8 mouse cellular contexts compared by ENCODE assay signal in genomic region chr10:127513501-127514091, GRCm38 (mm10). TPM values are rescaled to one million over a fixed set of nuclear protein-coding genes. Genes with fewer than 3 reads are reported as not detected.
DNase-seq lines count a peak whose midpoint lies in the region; ATAC-seq and TF ChIP-seq lines count a peak whose summit lies in the region.

No protein-coding gene starts in this region.

- no peak for TF ChIP-seq POLR2A in brain, embryonic 14.5 days (IDR thresholded peaks at IDR 0.05; ENCODE audit: borderline replicate concordance, extremely low read depth, insufficient read depth, insufficient read length, poor library complexity, severe bottlenecking)

- no peak for DNase-seq in heart, adult 9 months (ENCODE audit: low spot score in 2 of 2)
- DNase-seq in brain, embryonic 14.5 days (ENCODE audit: low read depth): peak; percentile 89
- DNase-seq in intestine, embryonic 14.5 days (ENCODE audit: low spot score): no peak
- DNase-seq in neural tube, embryonic 10.5 days (ENCODE audit: extremely low spot score, low spot score): peak; percentile 59
- no peak for DNase-seq in layer of hippocampus, adult 8-10 months (ENCODE audit: low spot score in 2 of 2)
- DNase-seq in layer of hippocampus, postnatal 25 days (ENCODE audit: extremely low spot score in 1 of 2, low spot score in 1 of 2): no peak
- no peak for DNase-seq in adrenal gland, postnatal 10 days

- H3K27ac ChIP-seq in heart, embryonic 12.5 days (ENCODE audit: poor library complexity, severe bottlenecking): no peak overlapping the region
- no peak overlapping the region for H3K27ac ChIP-seq in intestine, embryonic 14.5 days (ENCODE audit: low read depth)

- H3K4me3 ChIP-seq in heart, embryonic 12.5 days: peak overlapping the region; percentile 23
- peak overlapping the region; percentile 23; the same call in 1 of the 2 replicates for H3K4me3 ChIP-seq in intestine, embryonic 14.5 days (ENCODE audit: low read depth, low read length)

- TF ChIP-seq CTCF in brain, embryonic 14.5 days (IDR thresholded peaks at IDR 0.05; ENCODE audit: borderline replicate concordance, extremely low read depth, insufficient read depth, insufficient read length): no peak

- 0 out of 2 replicates have a peak, but pooled peaks have one; percentile 27 for ATAC-seq in heart, embryonic 12.5 days (ENCODE audit: insufficient number of reproducible peaks, low FRiP score)
- ATAC-seq in intestine, embryonic 14.5 days (replicated peaks; ENCODE audit: low FRiP score, low TSS enrichment, low read depth): no peak

- peak overlapping the region; percentile 19; the same call in 1 of the 2 replicates for H3K9ac ChIP-seq in heart, embryonic 12.5 days
- H3K9ac ChIP-seq in intestine, embryonic 14.5 days (ENCODE audit: low read length): no peak overlapping the region

- H3K27me3 ChIP-seq in heart, embryonic 12.5 days (replicated peaks): peaks cover 88% of the 10 kb centered on the region
- H3K27me3 ChIP-seq in intestine, embryonic 14.5 days (replicated peaks; ENCODE audit: control insufficient read depth, insufficient read depth, low read length): peaks cover 75% of the 10 kb centered on the region

- under 1% methylated on average over 16 of the region's 16 CpGs for WGBS in heart, embryonic 12.5 days
- WGBS in intestine, embryonic 14.5 days: 3% methylated on average over 16 of the region's 16 CpGs

- H3K9me3 ChIP-seq in heart, embryonic 12.5 days (replicated peaks): no peaks in the 10 kb centered on the region
- H3K9me3 ChIP-seq in intestine, embryonic 14.5 days (ENCODE audit: control insufficient read depth, low read length): no peaks in the 10 kb centered on the region

- H3K36me3 ChIP-seq in heart, embryonic 12.5 days: peaks cover 16% of the 10 kb centered on the region
- H3K36me3 ChIP-seq in intestine, embryonic 14.5 days (ENCODE audit: control insufficient read depth, insufficient read depth, low read length): peaks cover 16% of the 10 kb centered on the region

- peaks cover 69% of the 10 kb centered on the region for H3K4me1 ChIP-seq in heart, embryonic 12.5 days (replicated peaks)
- H3K4me1 ChIP-seq in intestine, embryonic 14.5 days (replicated peaks; ENCODE audit: control insufficient read depth, insufficient read depth, low read length): peaks cover 40% of the 10 kb centered on the region

- H3K4me2 ChIP-seq in heart, embryonic 12.5 days: peak overlapping the region; percentile 84
- H3K4me2 ChIP-seq in intestine, embryonic 14.5 days (ENCODE audit: low read length): peak overlapping the region; percentile 93

RNA-seq across cellular contexts. Expression of gene Ndufa4l2, which starts 1.2 kb away (rescaled TPM):
- polyA plus RNA-seq in heart, embryonic 12.5 days (2016; fragmentation: Nextera tagmentation; extraction: Ambion mirVana): 19.5 and 24.4 TPM in 2 replicates
- polyA plus RNA-seq in brain, embryonic 14.5 days (2012; rRNA removed): 10.8 and 13.0 TPM in 2 replicates
- 25.9 and 28.5 TPM in 2 replicates for polyA plus RNA-seq in intestine, embryonic 14.5 days (2014; fragmentation: Nextera tagmentation; extraction: Ambion mirVana)
- total RNA-seq in layer of hippocampus, adult 8-10 months (2022): 1 to 10 TPM; 2.9 to 4.4 (median 3.6) TPM
- total RNA-seq in layer of hippocampus, postnatal 25 days (2021): 1 to 10 TPM; 4.1 to 6.7 TPM
- total RNA-seq in adrenal gland, postnatal 10 days (2021): 10 to 100 TPM; 49.3 to 56.4 TPM

RNA-seq across cellular contexts. Expression of gene Shmt2, which starts 8.6 kb away (rescaled TPM):
- 80.4 and 83.8 TPM in 2 replicates for polyA plus RNA-seq in heart, embryonic 12.5 days (2016; fragmentation: Nextera tagmentation; extraction: Ambion mirVana)
- polyA plus RNA-seq in brain, embryonic 14.5 days (2012; rRNA removed): 80.8 and 100 TPM in 2 replicates
- polyA plus RNA-seq in intestine, embryonic 14.5 days (2014; fragmentation: Nextera tagmentation; extraction: Ambion mirVana): 132 and 142 TPM in 2 replicates
- 10 to 100 TPM; 21.7 to 31.3 (median 29.1) TPM for total RNA-seq in layer of hippocampus, adult 8-10 months (2022)
- total RNA-seq in layer of hippocampus, postnatal 25 days (2021): 10 to 100 TPM; 29.5 to 31.8 TPM
- 10 to 100 TPM; 56.1 to 57.7 TPM for total RNA-seq in adrenal gland, postnatal 10 days (2021)

RNA-seq across cellular contexts. Expression of gene Stac3, which starts 12.1 kb away (rescaled TPM):
- 0.50 and 1.1 TPM in 2 replicates for polyA plus RNA-seq in heart, embryonic 12.5 days (2016; fragmentation: Nextera tagmentation; extraction: Ambion mirVana)
- 6.8 and 9.8 TPM in 2 replicates for polyA plus RNA-seq in brain, embryonic 14.5 days (2012; rRNA removed)
- polyA plus RNA-seq in intestine, embryonic 14.5 days (2014; fragmentation: Nextera tagmentation; extraction: Ambion mirVana): 0.32 TPM in 1 of 2 replicates, not detected in the other
- 1 to 10 TPM; 2.1 to 3.5 (median 2.8) TPM for total RNA-seq in layer of hippocampus, adult 8-10 months (2022)
- 1 to 10 TPM; 2.4 to 4.6 TPM for total RNA-seq in layer of hippocampus, postnatal 25 days (2021)
- total RNA-seq in adrenal gland, postnatal 10 days (2021): 10 to 100 TPM in 1 of 2 experiments, 1 to 10 TPM in 1; 5.2 to 16.9 TPM

RNA-seq across cellular contexts. Expression of gene Nxph4, which starts 20.8 kb away (rescaled TPM):
- 0.33 and 0.65 TPM in 2 replicates for polyA plus RNA-seq in heart, embryonic 12.5 days (2016; fragmentation: Nextera tagmentation; extraction: Ambion mirVana)
- 19.9 and 48.8 TPM in 2 replicates for polyA plus RNA-seq in brain, embryonic 14.5 days (2012; rRNA removed)
- 4.0 and 5.5 TPM in 2 replicates for polyA plus RNA-seq in intestine, embryonic 14.5 days (2014; fragmentation: Nextera tagmentation; extraction: Ambion mirVana)
- 1 to 10 TPM; 1.9 to 2.7 (median 2.3) TPM for total RNA-seq in layer of hippocampus, adult 8-10 months (2022)
- 1 to 10 TPM; 1.9 to 2.1 TPM for total RNA-seq in layer of hippocampus, postnatal 25 days (2021)
- 1 to 10 TPM; 5.3 TPM for total RNA-seq in adrenal gland, postnatal 10 days (2021)

Comparison
In these comparisons a context has a peak if more than half of its experiments do, and no peak if none do; other contexts are left out.
1. DNase-seq: peak in brain, embryonic 14.5 days (single experiment) and neural tube, embryonic 10.5 days (single experiment); none in heart, adult 9 months (0 of 2), intestine, embryonic 14.5 days (single experiment), layer of hippocampus, adult 8-10 months (0 of 2), layer of hippocampus, postnatal 25 days (0 of 2) and adrenal gland, postnatal 10 days (single experiment).
2. RNA of gene Ndufa4l2, which starts 1.2 kb away (total RNA-seq): 49.3 to 56.4 TPM in adrenal gland, postnatal 10 days; 4.1 to 6.7 TPM in layer of hippocampus, postnatal 25 days and 2.9 to 4.4 TPM in layer of hippocampus, adult 8-10 months; every median in the first group is over 4 times any median in the second.